8 mouse cellular contexts compared by ENCODE assay signal in genomic region chr13:34575179-34575996, GRCm38 (mm10).
DNase-seq lines count a peak whose midpoint lies in the region; ATAC-seq lines count a peak whose summit lies in the region.

No protein-coding gene starts in this region.

- peaks cover 10% of the 10 kb centered on the region for H3K4me1 ChIP-seq in forebrain, embryonic 13.5 days
- H3K4me1 ChIP-seq in hindbrain, embryonic 11.5 days (replicated peaks; ENCODE audit: control insufficient read depth, insufficient read depth, low read length) = no peaks in the 10 kb centered on the region
- H3K4me1 ChIP-seq in midbrain, embryonic 15.5 days = peaks cover 9% of the 10 kb centered on the region

- H3K4me3 ChIP-seq in forebrain, embryonic 13.5 days = no peak overlapping the region
- no peak overlapping the region for H3K4me3 ChIP-seq in hindbrain, embryonic 11.5 days (ENCODE audit: low read depth, low read length)
- no peak overlapping the region for H3K4me3 ChIP-seq in midbrain, embryonic 15.5 days

- no peaks in the 10 kb centered on the region for H3K27me3 ChIP-seq in forebrain, embryonic 13.5 days
- H3K27me3 ChIP-seq in hindbrain, embryonic 11.5 days (ENCODE audit: control insufficient read depth, insufficient read depth, low read length) = no peaks in the 10 kb centered on the region
- H3K27me3 ChIP-seq in midbrain, embryonic 15.5 days (replicated peaks) = no peaks in the 10 kb centered on the region

- peak; percentile 10 for DNase-seq in layer of hippocampus, adult 11-12 months (ENCODE audit: low spot score)
- no peak for DNase-seq in layer of hippocampus, postnatal 25 days (ENCODE audit: extremely low spot score in 1 of 2, low spot score in 1 of 2)
- DNase-seq in hindbrain, embryonic 11.5 days (ENCODE audit: low spot score) = peak; percentile 5
- DNase-seq in spleen, adult 12 weeks (ENCODE audit: low spot score) = no peak
- no peak for DNase-seq in kidney, postnatal 4 days
- DNase-seq in kidney, postnatal 14 days = no peak

- peak; percentile 69 for ATAC-seq in forebrain, embryonic 13.5 days
- ATAC-seq in hindbrain, embryonic 11.5 days (ENCODE audit: low FRiP score) = 0 out of 2 replicates have a peak, but pooled peaks have one; percentile 25
- peak; percentile 76 for ATAC-seq in midbrain, embryonic 15.5 days (replicated peaks)

- peak overlapping the region; percentile 75 for H3K27ac ChIP-seq in forebrain, embryonic 13.5 days
- no peak overlapping the region for H3K27ac ChIP-seq in hindbrain, embryonic 11.5 days (ENCODE audit: low read depth, low read length)
- peak overlapping the region; percentile 87 for H3K27ac ChIP-seq in midbrain, embryonic 15.5 days

- no peak overlapping the region for H3K9ac ChIP-seq in forebrain, embryonic 13.5 days
- no peak overlapping the region for H3K9ac ChIP-seq in hindbrain, embryonic 11.5 days (ENCODE audit: low read depth, low read length)
- no peak overlapping the region for H3K9ac ChIP-seq in midbrain, embryonic 15.5 days

- 68% methylated on average over 2 of the region's 2 CpGs for WGBS in forebrain, embryonic 13.5 days
- 75% methylated on average over 2 of the region's 2 CpGs for WGBS in hindbrain, embryonic 11.5 days
- WGBS in midbrain, embryonic 15.5 days = 47% methylated on average over 2 of the region's 2 CpGs

- no peaks in the 10 kb centered on the region for H3K36me3 ChIP-seq in forebrain, embryonic 13.5 days (ENCODE audit: poor library complexity, severe bottlenecking)
- no peaks in the 10 kb centered on the region for H3K36me3 ChIP-seq in hindbrain, embryonic 11.5 days (ENCODE audit: control insufficient read depth, insufficient read depth, low read length)
- no peaks in the 10 kb centered on the region for H3K36me3 ChIP-seq in midbrain, embryonic 15.5 days (replicated peaks)

- H3K9me3 ChIP-seq in forebrain, embryonic 13.5 days (replicated peaks) = no peaks in the 10 kb centered on the region
- no peaks in the 10 kb centered on the region for H3K9me3 ChIP-seq in hindbrain, embryonic 11.5 days (ENCODE audit: control insufficient read depth, low read length)
- H3K9me3 ChIP-seq in midbrain, embryonic 15.5 days = no peaks in the 10 kb centered on the region

- H3K4me2 ChIP-seq in forebrain, embryonic 13.5 days = no peak overlapping the region
- no peak overlapping the region for H3K4me2 ChIP-seq in hindbrain, embryonic 11.5 days (replicated peaks; ENCODE audit: low read depth, low read length)
- H3K4me2 ChIP-seq in midbrain, embryonic 15.5 days = peak overlapping the region; percentile 17; the same call in 1 of the 2 replicates

Comparison
In these comparisons a context has a peak if more than half of its experiments do, and no peak if none do; other contexts are left out.
1. DNase-seq: peak in layer of hippocampus, adult 11-12 months (single experiment) and hindbrain, embryonic 11.5 days (single experiment); none in layer of hippocampus, postnatal 25 days (0 of 2), spleen, adult 12 weeks (single experiment), kidney, postnatal 4 days (0 of 2) and kidney, postnatal 14 days (single experiment).
2. ATAC-seq: peak in every context shown above with its lines; median percentile 76 in midbrain, embryonic 15.5 days; 69 in forebrain, embryonic 13.5 days; 25 in hindbrain, embryonic 11.5 days.